Mouse (Mus musculus) retina, embryonic 14.5 days (tissue): ENCODE results near the gene Myh10.

Experiments
- DNase-seq: peaks from one replicate; pipeline ENCODE4 v3.0.0-alpha.2; 2015; ENCODE audit warnings: low spot score

Gene Myh10

GRCm38 (mm10) chr11:68745374-68746200 lies 54.2 kb downstream of the Myh10 start:
- no peak for DNase-seq

- no peak for DNase-seq
These were observed 56.8 kb downstream of the Myh10 start for GRCm38 (mm10) chr11:68748121-68748520.

GRCm38 (mm10) chr11:68750206-68750605 lies 58.8 kb downstream of the Myh10 start:
- no peak for DNase-seq

GRCm38 (mm10) chr11:68750938-68751337 lies 59.6 kb downstream of the Myh10 start:
- no peak for DNase-seq

GRCm38 (mm10) chr11:68754283-68754682 lies 62.9 kb downstream of the Myh10 start:
- DNase-seq, result no peak

GRCm38 (mm10) chr11:68756456-68757348 lies 65.3 kb downstream of the Myh10 start:
- DNase-seq, result no peak

GRCm38 (mm10) chr11:68759691-68760090 lies 68.3 kb downstream of the Myh10 start:
- DNase-seq, result no peak

- no peak for DNase-seq
These were observed 69.8 kb downstream of the Myh10 start for GRCm38 (mm10) chr11:68761155-68761554.

GRCm38 (mm10) chr11:68761664-68762063 lies 70.3 kb downstream of the Myh10 start:
- no peak for DNase-seq

- no peak for DNase-seq
These were observed 73.3 kb downstream of the Myh10 start for GRCm38 (mm10) chr11:68764622-68765021.

- DNase-seq, result no peak
These were observed 76.6 kb downstream of the Myh10 start for GRCm38 (mm10) chr11:68767762-68768542.

- no peak for DNase-seq
These were observed 78.6 kb downstream of the Myh10 start for GRCm38 (mm10) chr11:68769770-68770510.

- no peak for DNase-seq
These were observed 84.8 kb downstream of the Myh10 start for GRCm38 (mm10) chr11:68776147-68776655.

GRCm38 (mm10) chr11:68777933-68778332 lies 86.6 kb downstream of the Myh10 start:
- DNase-seq, result no peak

- no peak for DNase-seq
These were observed 87.5 kb downstream of the Myh10 start for GRCm38 (mm10) chr11:68778855-68779254.

GRCm38 (mm10) chr11:68779735-68780465 lies 88.5 kb downstream of the Myh10 start:
- no peak for DNase-seq

GRCm38 (mm10) chr11:68780466-68781114 lies 89.2 kb downstream of the Myh10 start:
- DNase-seq, result no peak

GRCm38 (mm10) chr11:68782336-68782735 lies 91.0 kb downstream of the Myh10 start:
- DNase-seq, result no peak

- no peak for DNase-seq
These were observed 94.5 kb downstream of the Myh10 start for GRCm38 (mm10) chr11:68785813-68786212.

GRCm38 (mm10) chr11:68787222-68787621 lies 95.9 kb downstream of the Myh10 start:
- no peak for DNase-seq
